Mouse (Mus musculus): Measurements from ENCODE around the gene Phrf1. TPM values are rescaled to one million over a fixed set of nuclear protein-coding genes. Genes with fewer than 3 reads are reported as not detected.

Phrf1 gene
- polyA plus RNA-seq, 1 experiment from 2014 or later: 50.2 TPM

GRCm38 (mm10) chr7:141193948-141194347, 34.6 kb upstream of the Phrf1 start, which contains the start of the genes Hras and Lrrc56:
Gene Hras (minus strand): TSS chr7:141194005.
Gene Lrrc56 (plus strand): TSS chr7:141194157.
- Histone ChIP-seq H3K9me3 (replicated peaks; ENCODE audit: control insufficient read depth, low read length) (no peaks in the 10 kb centered on the region), H3K4me2 (peak within 1 kb of the TSS; percentile 74), H3K36me3 (ENCODE audit: control insufficient read depth, insufficient read depth, low read length) (peaks cover 12% of the 10 kb centered on the region), H3K27me3 (ENCODE audit: control insufficient read depth, insufficient read depth, low read length) (no peaks in the 10 kb centered on the region), H3K4me1 (ENCODE audit: control insufficient read depth, insufficient read depth, low read length) (peaks cover 16% of the 10 kb centered on the region), H3K4me3 (ENCODE audit: low read depth, low read length) (peak within 1 kb of the TSS; percentile 90), H3K9ac (ENCODE audit: low read depth, low read length) (peak within 1 kb of the TSS; percentile 95), H3K27ac (ENCODE audit: low read depth, low read length) (peak within 1 kb of the TSS; percentile 77)
- under 1% methylated on average over 39 of the region's 39 CpGs for WGBS (ENCODE audit: insufficient replicate concordance)
- ATAC-seq (replicated peaks; ENCODE audit: insufficient number of reproducible peaks, low FRiP score, low TSS enrichment): peak; percentile 94

DNA sequence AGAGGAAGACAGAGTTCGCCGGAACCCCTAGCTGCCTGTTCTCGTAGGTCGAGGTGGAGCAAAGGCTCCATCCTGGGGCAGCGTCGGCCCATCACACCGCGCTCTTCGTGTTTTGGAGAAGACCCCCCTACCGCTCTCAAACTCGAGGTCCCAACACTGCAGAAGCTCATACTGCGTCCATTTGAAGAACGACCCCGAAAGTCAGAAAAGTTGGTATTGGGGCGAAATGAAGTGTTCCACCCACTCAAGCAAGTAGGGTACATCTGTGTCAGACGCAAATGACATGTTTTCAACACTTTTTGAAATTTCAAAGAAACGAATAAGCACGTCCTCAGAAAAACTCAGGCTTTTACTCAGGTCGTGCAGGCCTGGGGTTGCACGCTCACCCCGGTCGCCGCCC, 34.2 kb upstream of the Phrf1 start:
- H3K27ac ChIP-seq (ENCODE audit: low read depth, low read length): peak overlapping the region; percentile 46; the same call in 1 of the 2 replicates
- under 1% methylated on average over 23 of the region's 23 CpGs for WGBS (ENCODE audit: insufficient replicate concordance)
- peak overlapping the region; percentile 90 for H3K4me3 ChIP-seq (ENCODE audit: low read depth, low read length)
- H3K4me2 ChIP-seq: peak overlapping the region; percentile 74
- H3K36me3 ChIP-seq (ENCODE audit: control insufficient read depth, insufficient read depth, low read length): peaks cover 10% of the 10 kb centered on the region
- H3K4me1 ChIP-seq (ENCODE audit: control insufficient read depth, insufficient read depth, low read length): peaks cover 16% of the 10 kb centered on the region
- H3K9me3 ChIP-seq (replicated peaks; ENCODE audit: control insufficient read depth, low read length): no peaks in the 10 kb centered on the region
- H3K27me3 ChIP-seq (ENCODE audit: control insufficient read depth, insufficient read depth, low read length): no peaks in the 10 kb centered on the region
- ATAC-seq (replicated peaks; ENCODE audit: insufficient number of reproducible peaks, low FRiP score, low TSS enrichment): no peak
- peak overlapping the region; percentile 95 for H3K9ac ChIP-seq (ENCODE audit: low read depth, low read length)

DNA sequence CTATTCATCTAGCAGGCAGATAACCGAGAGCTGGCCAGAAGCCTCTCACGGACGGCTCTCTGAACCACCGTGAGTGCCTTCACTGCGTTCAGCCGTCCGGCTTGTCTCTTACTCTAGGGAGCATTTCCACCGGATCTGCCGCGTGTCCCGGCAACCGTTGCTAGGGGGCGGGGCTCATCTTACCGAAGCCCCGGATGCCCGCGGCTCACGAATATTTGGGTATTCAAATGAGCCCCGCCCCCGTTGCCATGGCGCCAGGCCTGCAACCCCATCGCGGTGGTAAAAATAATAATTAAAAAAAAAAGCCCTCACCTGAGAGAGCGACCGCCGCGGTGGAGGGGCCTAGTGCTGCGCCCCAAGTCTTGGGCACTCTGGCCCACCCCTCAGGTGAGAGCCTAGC, 33.8 kb upstream of the Phrf1 start:
- H3K4me1 ChIP-seq (ENCODE audit: control insufficient read depth, insufficient read depth, low read length): peaks cover 16% of the 10 kb centered on the region
- peaks cover 10% of the 10 kb centered on the region for H3K36me3 ChIP-seq (ENCODE audit: control insufficient read depth, insufficient read depth, low read length)
- WGBS (ENCODE audit: insufficient replicate concordance): under 1% methylated on average over 28 of the region's 28 CpGs
- peak overlapping the region; percentile 74 for H3K4me2 ChIP-seq
- H3K9ac ChIP-seq (ENCODE audit: low read depth, low read length): peak overlapping the region; percentile 95
- H3K9me3 ChIP-seq (replicated peaks; ENCODE audit: control insufficient read depth, low read length): no peaks in the 10 kb centered on the region
- no peaks in the 10 kb centered on the region for H3K27me3 ChIP-seq (ENCODE audit: control insufficient read depth, insufficient read depth, low read length)
- peak overlapping the region; percentile 90 for H3K4me3 ChIP-seq (ENCODE audit: low read depth, low read length)
- ATAC-seq (replicated peaks; ENCODE audit: insufficient number of reproducible peaks, low FRiP score, low TSS enrichment): no peak
- peak overlapping the region; percentile 64; the same call in 1 of the 2 replicates for H3K27ac ChIP-seq (ENCODE audit: low read depth, low read length)

GRCm38 (mm10) chr7:141195754-141196153, 32.8 kb upstream of the Phrf1 start:
- Histone ChIP-seq H3K9ac (ENCODE audit: low read depth, low read length) (no peak overlapping the region), H3K27me3 (ENCODE audit: control insufficient read depth, insufficient read depth, low read length) (no peaks in the 10 kb centered on the region), H3K4me2 (no peak overlapping the region), H3K36me3 (ENCODE audit: control insufficient read depth, insufficient read depth, low read length) (peaks cover 4% of the 10 kb centered on the region), H3K4me3 (ENCODE audit: low read depth, low read length) (no peak overlapping the region), H3K4me1 (ENCODE audit: control insufficient read depth, insufficient read depth, low read length) (peaks cover 16% of the 10 kb centered on the region), H3K9me3 (replicated peaks; ENCODE audit: control insufficient read depth, low read length) (no peaks in the 10 kb centered on the region), H3K27ac (ENCODE audit: low read depth, low read length) (no peak overlapping the region)
- WGBS (ENCODE audit: insufficient replicate concordance): 96% methylated on average over 2 of the region's 2 CpGs
- ATAC-seq (replicated peaks; ENCODE audit: insufficient number of reproducible peaks, low FRiP score, low TSS enrichment): no peak

DNA sequence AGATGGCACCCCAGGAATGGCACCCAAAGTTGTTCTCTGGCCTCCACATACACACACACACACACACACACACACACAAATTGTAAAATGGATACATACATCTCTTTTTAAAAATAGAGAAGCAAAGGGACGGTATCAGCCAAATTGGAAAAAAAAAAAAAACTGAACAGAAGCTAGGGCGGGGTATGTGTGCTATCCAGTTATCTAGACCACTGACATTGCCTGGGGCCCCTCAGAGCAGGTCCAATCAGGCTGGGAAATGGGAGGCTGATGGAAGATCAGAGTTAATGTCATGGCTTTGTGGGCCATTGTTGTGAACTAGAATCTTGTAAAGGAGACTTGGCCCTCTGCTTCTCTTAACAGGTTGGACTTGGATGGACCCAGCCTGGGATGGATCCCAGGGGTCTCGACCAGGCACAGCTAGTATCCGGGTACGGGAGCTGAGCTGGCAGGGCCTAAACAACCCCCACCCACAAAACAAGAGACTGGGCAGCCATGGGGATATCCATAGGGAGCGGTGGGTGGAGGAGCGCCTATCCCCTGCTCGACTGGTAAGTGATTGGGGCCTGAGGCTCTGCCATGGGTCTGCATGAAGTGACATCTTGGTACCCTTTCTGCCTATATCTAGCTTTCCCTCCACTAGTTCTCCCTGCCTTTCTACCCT, 31.8 kb upstream of the Phrf1 start:
- WGBS (ENCODE audit: insufficient replicate concordance): 81% methylated on average over 8 of the region's 8 CpGs
- no peaks in the 10 kb centered on the region for H3K36me3 ChIP-seq (ENCODE audit: control insufficient read depth, insufficient read depth, low read length)
- ATAC-seq (replicated peaks; ENCODE audit: insufficient number of reproducible peaks, low FRiP score, low TSS enrichment): no peak
- H3K4me2 ChIP-seq: no peak overlapping the region
- no peak overlapping the region for H3K4me3 ChIP-seq (ENCODE audit: low read depth, low read length)
- H3K4me1 ChIP-seq (ENCODE audit: control insufficient read depth, insufficient read depth, low read length): peaks cover 16% of the 10 kb centered on the region
- no peaks in the 10 kb centered on the region for H3K9me3 ChIP-seq (replicated peaks; ENCODE audit: control insufficient read depth, low read length)
- H3K27ac ChIP-seq (ENCODE audit: low read depth, low read length): no peak overlapping the region
- no peaks in the 10 kb centered on the region for H3K27me3 ChIP-seq (ENCODE audit: control insufficient read depth, insufficient read depth, low read length)
- no peak overlapping the region for H3K9ac ChIP-seq (ENCODE audit: low read depth, low read length)

DNA sequence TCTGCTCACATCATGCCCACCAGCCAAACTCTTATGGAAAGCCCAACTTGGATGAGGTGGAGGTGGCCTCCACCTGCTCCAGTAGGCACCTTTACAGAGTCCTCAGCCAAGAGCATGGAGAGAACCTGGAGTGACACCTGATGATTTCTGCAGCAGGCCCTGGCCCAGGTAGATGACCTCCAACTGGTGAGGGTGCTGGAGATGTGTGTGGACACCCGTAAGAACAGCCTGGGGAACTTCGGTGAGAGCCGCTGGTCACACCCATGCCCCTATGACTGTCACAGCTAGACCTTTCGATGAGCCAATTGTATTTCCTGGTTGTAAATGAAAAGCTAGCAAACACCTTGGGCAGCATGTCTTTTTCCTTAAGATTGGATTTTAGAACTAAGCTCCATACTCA, 30.5 kb upstream of the Phrf1 start:
- H3K4me1 ChIP-seq (ENCODE audit: control insufficient read depth, insufficient read depth, low read length): peaks cover 6% of the 10 kb centered on the region; the same call in 1 of the 2 replicates
- no peak overlapping the region for H3K27ac ChIP-seq (ENCODE audit: low read depth, low read length)
- H3K4me2 ChIP-seq: no peak overlapping the region
- no peaks in the 10 kb centered on the region for H3K36me3 ChIP-seq (ENCODE audit: control insufficient read depth, insufficient read depth, low read length)
- H3K9me3 ChIP-seq (replicated peaks; ENCODE audit: control insufficient read depth, low read length): no peaks in the 10 kb centered on the region
- H3K9ac ChIP-seq (ENCODE audit: low read depth, low read length): no peak overlapping the region
- no peak for ATAC-seq (replicated peaks; ENCODE audit: insufficient number of reproducible peaks, low FRiP score, low TSS enrichment)
- no peaks in the 10 kb centered on the region for H3K27me3 ChIP-seq (ENCODE audit: control insufficient read depth, insufficient read depth, low read length)
- H3K4me3 ChIP-seq (ENCODE audit: low read depth, low read length): no peak overlapping the region
- WGBS (ENCODE audit: insufficient replicate concordance): 82% methylated on average over 4 of the region's 4 CpGs

GRCm38 (mm10) chr7:141204546-141204945, 24.0 kb upstream of the Phrf1 start:
- no peaks in the 10 kb centered on the region for H3K9me3 ChIP-seq (replicated peaks; ENCODE audit: control insufficient read depth, low read length)
- no peaks in the 10 kb centered on the region; the same call in 1 of the 2 replicates for H3K4me1 ChIP-seq (ENCODE audit: control insufficient read depth, insufficient read depth, low read length)
- peaks cover 3% of the 10 kb centered on the region; the same call in 1 of the 2 replicates for H3K27me3 ChIP-seq (ENCODE audit: control insufficient read depth, insufficient read depth, low read length)
- no peak overlapping the region for H3K9ac ChIP-seq (ENCODE audit: low read depth, low read length)
- H3K36me3 ChIP-seq (ENCODE audit: control insufficient read depth, insufficient read depth, low read length): no peaks in the 10 kb centered on the region
- H3K27ac ChIP-seq (ENCODE audit: low read depth, low read length): no peak overlapping the region
- ATAC-seq (replicated peaks; ENCODE audit: insufficient number of reproducible peaks, low FRiP score, low TSS enrichment): no peak
- no peak overlapping the region for H3K4me2 ChIP-seq
- H3K4me3 ChIP-seq (ENCODE audit: low read depth, low read length): no peak overlapping the region
- WGBS (ENCODE audit: insufficient replicate concordance): 74% methylated on average over 3 of the region's 3 CpGs

GRCm38 (mm10) chr7:141205504-141205903, 23.1 kb upstream of the Phrf1 start:
- no peaks in the 10 kb centered on the region for H3K9me3 ChIP-seq (replicated peaks; ENCODE audit: control insufficient read depth, low read length)
- H3K4me3 ChIP-seq (ENCODE audit: low read depth, low read length): no peak overlapping the region
- H3K9ac ChIP-seq (ENCODE audit: low read depth, low read length): no peak overlapping the region; the same call in 1 of the 2 replicates

More at GRCm38 (mm10) chr7:141205504-141205903, 23.1 kb upstream of the Phrf1 start:
- no peaks in the 10 kb centered on the region for H3K36me3 ChIP-seq (ENCODE audit: control insufficient read depth, insufficient read depth, low read length)
- 88% methylated on average over 5 of the region's 5 CpGs for WGBS (ENCODE audit: insufficient replicate concordance)
- no peak overlapping the region for H3K4me2 ChIP-seq
- no peak for ATAC-seq (replicated peaks; ENCODE audit: insufficient number of reproducible peaks, low FRiP score, low TSS enrichment)
- H3K27ac ChIP-seq (ENCODE audit: low read depth, low read length): no peak overlapping the region
- H3K4me1 ChIP-seq (ENCODE audit: control insufficient read depth, insufficient read depth, low read length): peaks cover 5% of the 10 kb centered on the region; the same call in 1 of the 2 replicates
- H3K27me3 ChIP-seq (ENCODE audit: control insufficient read depth, insufficient read depth, low read length): peaks cover 3% of the 10 kb centered on the region; the same call in 1 of the 2 replicates

Measured in heart, embryonic 11.5 days (tissue).